Mouse (Mus musculus): ENCODE results near the gene 4930512M02Rik.
"Not testable (repeated sequence)": the region's sequence is repeated elsewhere in the genome, so short reads cannot be mapped to it uniquely, and the experiment has no call there.

4930512M02Rik gene

DNA sequence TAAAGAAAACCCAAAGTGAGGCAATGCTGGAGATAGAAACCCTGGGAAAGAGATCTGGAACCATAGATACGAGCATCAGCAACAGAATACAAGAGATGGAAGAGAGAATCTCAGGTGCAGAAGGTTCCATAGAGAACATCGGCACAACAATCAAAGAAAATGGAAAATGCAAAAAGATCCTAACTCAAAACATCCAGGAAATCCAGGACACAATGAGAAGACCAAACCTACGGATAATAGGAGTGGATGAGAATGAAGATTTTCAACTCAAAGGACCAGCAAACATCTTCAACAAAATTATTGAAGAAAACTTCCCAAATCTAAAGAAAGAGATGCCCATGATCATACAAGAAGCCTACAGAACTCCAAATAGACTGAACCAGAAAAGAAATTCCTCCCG is at the start of gene 4930512M02Rik:
Gene 4930512M02Rik, minus strand, starts transcription at position 101 of the 400 bp plus-strand sequence.
- in situ Hi-C loops (cut with MboI, MseI) = not testable (repeated sequence)

- in situ Hi-C loops (cut with MboI, MseI) = no loop called here
Measured at GRCm38 (mm10) chr11:11677165-11677564, 49.5 kb upstream of the 4930512M02Rik start.

- in situ Hi-C loops (cut with MboI, MseI) = no loop called here
Measured at GRCm38 (mm10) chr11:11676068-11676741, 48.6 kb upstream of the 4930512M02Rik start.

- in situ Hi-C loops (cut with MboI, MseI) = no loop called here
Measured at GRCm38 (mm10) chr11:11675063-11675462, 47.4 kb upstream of the 4930512M02Rik start.

- in situ Hi-C loops (cut with MboI, MseI) = no loop called here
Measured at GRCm38 (mm10) chr11:11672974-11673373, 45.3 kb upstream of the 4930512M02Rik start.

DNA sequence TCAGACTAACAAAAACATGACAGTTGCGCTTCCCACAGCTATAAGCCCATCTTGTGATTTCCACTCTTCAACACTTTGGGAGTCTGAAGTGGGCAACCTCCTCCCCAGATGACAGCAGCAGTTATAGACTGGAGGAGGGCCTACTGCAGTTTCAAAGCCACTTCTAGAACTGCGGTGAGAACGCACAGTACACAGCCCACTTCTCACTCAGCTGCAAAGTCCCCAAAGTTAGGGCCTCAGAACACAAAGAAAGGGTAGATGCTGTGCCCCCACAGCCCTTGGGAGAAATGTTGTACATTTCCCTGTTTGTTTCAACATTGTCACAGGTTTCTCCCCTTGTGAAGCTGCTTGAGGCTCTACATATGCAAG is 40.3 kb upstream of the 4930512M02Rik start:
- in situ Hi-C loops (cut with MboI, MseI) = no loop called here

DNA sequence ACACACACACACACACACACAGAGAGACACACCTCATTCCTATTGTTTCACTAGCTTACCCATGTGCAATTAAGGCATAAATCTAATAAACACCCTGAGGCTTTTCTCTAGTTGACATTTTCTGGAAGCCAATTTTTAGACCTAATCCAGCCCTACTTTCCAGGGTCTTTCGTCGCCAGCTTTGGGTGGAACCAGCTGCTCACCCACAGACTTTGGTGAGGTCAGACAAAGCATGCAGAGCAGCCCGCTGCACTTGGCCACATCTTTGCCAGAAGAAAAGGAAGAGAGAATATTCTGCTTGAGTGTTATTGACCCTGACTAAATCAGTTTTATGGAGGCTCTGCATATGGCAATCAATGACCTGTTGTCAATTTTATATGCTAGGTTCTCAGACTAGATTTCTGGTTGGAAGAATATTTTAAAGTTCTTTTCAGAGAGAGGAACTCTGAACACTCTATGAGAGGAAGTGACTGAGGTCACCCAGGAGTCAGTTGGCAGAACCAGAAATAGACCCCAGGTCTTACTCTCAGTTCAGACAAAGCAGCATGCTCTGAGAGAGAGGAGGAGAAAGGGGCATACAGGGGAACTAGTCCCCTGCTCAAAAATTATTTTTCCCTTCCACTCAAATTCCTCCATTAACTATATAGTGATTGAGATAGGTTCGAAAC is 39.8 kb upstream of the 4930512M02Rik start:
- in situ Hi-C loops (cut with MboI, MseI) = no loop called here

DNA sequence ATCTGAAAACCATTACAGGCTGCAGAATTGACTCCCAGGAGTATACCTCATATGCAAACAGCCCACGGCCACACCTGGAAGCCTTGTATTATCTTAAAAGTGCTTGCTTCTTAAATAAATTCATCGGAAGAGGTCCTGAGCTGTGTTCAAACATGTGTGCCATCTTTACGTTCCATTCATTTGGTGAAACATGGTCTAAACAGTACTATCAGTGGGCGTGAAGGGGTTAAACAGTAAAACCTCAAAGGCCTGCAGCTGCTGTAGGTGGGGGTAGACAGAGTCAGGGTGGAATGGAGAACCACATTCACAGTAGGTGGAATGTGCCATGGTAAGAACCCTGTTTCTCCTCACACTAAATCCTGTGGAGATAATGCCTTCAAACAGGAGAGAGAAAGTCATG is 33.0 kb upstream of the 4930512M02Rik start:
- in situ Hi-C loops (cut with MboI, MseI) = no loop called here

GRCm38 (mm10) chr11:11658834-11659233 is 31.2 kb upstream of the 4930512M02Rik start:
- in situ Hi-C loops (cut with MboI, MseI) = loop anchor here in 1 of 2 experiments (5.0 kb wide), 1 partner anchor 92 kb away; no protein-coding TSS in a partner anchor

GRCm38 (mm10) chr11:11657634-11658033 is 30.0 kb upstream of the 4930512M02Rik start:
- in situ Hi-C loops (cut with MboI, MseI) = loop anchor here in 1 of 2 experiments (5.0 kb wide), 1 partner anchor 90 kb away; no protein-coding TSS in a partner anchor

- in situ Hi-C loops (cut with MboI, MseI) = loop anchor here in 1 of 2 experiments (5.0 kb wide), 1 partner anchor 90 kb away; no protein-coding TSS in a partner anchor
Measured at GRCm38 (mm10) chr11:11656995-11657530, 29.4 kb upstream of the 4930512M02Rik start.

DNA sequence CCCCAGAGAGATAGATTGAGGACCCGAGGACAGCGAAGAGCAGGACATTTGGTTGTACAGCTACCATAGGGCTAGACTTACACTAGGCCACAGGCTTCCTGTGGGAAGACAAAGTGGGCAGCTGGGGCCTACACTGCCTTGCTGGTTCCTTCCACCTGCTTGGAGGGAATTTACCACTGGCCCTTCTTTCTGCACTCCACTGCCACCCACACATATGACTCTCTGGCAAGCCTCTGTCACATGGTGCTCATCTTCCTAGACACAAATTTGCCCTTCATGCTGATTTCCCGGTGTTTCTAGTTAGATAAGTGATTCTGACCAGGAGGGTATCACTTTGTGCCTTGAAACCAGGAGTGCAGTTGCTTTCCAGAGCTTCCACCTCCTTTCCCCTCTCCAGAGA is 28.8 kb upstream of the 4930512M02Rik start:
- in situ Hi-C loops (cut with MboI, MseI) = loop anchor here in 1 of 2 experiments (5.0 kb wide), 1 partner anchor 89 kb away; no protein-coding TSS in a partner anchor

DNA sequence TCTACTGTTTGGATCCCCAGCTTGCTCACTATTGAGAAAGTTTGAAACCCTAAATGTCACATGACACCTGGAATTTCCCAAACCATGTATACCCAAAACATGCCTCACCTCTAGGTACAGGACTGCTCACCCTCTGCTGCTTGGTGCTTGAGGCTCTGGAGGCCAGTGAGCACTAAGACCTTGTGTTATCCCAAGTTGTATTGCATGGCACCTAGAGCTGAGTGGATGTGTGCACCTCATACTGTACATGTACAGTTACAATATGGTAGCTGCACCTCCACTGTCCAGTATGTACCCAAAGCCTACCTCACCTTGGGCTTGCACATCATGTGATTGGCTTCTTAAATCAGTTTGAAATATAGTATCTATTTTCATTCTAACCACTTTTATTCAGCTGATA is 16.7 kb upstream of the 4930512M02Rik start:
- in situ Hi-C loops (cut with MboI, MseI) = loop anchor here (5.0 kb wide), 2 partner anchors 57 to 62 kb away; no protein-coding TSS in a partner anchor

GRCm38 (mm10) chr11:11624073-11624705 is 3.4 kb downstream of the 4930512M02Rik start:
- in situ Hi-C loops (cut with MboI, MseI) = no loop called here

DNA sequence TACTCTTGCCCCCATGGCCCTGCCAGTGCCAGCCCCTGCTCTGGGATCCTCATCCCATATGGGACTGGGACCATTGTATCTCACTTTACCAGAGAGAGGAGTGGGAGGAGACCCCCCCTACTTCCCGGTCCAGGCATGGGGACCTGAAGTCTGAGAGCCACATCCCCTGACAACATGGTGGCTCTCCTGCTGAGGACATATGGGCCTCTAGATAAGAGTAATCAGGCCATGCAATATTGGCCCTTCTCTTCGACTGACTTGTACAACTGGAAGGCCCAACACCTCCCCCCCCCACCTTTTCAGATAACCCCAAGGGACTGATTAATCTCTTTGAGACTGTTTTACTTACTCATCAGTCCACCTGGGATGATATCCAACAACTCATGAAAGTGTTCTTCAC is 18.4 kb downstream of the 4930512M02Rik start:
- in situ Hi-C loops (cut with MboI, MseI) = no loop called here

- in situ Hi-C loops (cut with MboI, MseI) = loop anchor here in 1 of 2 experiments (5.0 kb wide), 1 partner anchor 55 kb away; no protein-coding TSS in a partner anchor
Measured at GRCm38 (mm10) chr11:11587327-11587726, 40.3 kb downstream of the 4930512M02Rik start.

DNA sequence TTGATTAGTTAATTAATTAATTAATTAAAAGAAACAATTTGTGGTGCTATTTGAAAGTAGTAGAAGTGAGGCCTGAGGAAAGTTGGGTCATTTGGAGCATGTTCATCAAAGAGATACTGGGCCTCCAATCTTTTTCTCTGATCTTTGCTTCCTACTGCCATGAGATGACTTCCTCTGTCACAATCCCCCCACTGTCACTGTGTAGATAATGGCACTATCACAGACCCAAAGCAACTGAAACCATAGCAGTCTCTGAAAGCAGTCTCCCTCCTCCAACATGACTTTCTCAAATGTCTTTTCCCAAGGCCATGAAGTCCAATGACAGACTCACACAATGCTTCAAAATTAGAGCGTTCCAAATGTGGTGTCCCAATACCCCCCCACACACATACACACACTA is 41.2 kb downstream of the 4930512M02Rik start:
- in situ Hi-C loops (cut with MboI, MseI) = loop anchor here in 1 of 2 experiments (5.0 kb wide), 1 partner anchor 56 kb away; no protein-coding TSS in a partner anchor

DNA sequence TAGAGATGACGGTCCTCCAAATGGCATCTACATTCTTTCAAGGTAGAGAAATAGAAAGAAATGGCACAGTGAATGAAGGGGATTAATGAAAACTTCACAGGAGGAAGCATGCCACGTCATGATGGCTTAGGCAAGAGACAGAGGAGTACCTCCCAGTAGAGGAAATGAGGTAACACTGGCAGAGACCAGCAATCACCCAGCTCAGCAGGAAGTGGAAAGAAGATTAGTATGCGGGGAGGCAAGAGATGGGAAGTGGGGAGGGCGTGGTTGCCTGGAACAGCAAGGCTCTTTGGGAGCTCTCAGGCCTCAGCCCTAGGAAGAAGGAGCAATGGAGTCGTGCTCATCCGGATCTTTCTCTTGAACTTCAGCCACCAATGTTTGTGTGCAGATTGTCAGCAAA is 53.9 kb downstream of the 4930512M02Rik start:
- in situ Hi-C loops (cut with MboI, MseI) = no loop called here

GRCm38 (mm10) chr11:11570747-11571146 is 56.9 kb downstream of the 4930512M02Rik start:
- in situ Hi-C loops (cut with MboI, MseI) = no loop called here

GRCm38 (mm10) chr11:11569466-11570132 is 58.0 kb downstream of the 4930512M02Rik start:
- in situ Hi-C loops (cut with MboI, MseI) = loop anchor here (5.0 kb wide), 3 partner anchors 67 to 113 kb away; no protein-coding TSS in a partner anchor

DNA sequence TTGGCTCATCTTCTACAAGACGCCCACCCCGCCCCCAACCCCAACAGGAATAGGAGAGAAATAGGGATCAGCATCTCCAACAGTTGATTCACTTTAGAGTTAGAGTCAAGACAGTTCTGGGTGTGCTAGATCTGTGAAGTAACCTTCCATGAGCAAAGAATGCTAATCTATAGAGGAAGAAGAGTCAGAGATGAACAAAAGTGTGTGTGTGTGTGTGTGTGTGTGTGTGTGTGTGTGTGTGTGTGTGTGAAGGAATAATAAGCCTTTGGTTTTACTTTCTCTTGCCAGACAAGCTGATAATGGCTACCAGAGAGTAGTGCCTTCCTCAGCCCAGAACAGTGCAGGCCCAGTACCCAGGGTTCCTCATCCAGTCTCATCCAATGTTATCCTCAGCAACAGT is 59.6 kb downstream of the 4930512M02Rik start:
- in situ Hi-C loops (cut with MboI, MseI) = loop anchor here (5.0 kb wide), 3 partner anchors 66 to 114 kb away; no protein-coding TSS in a partner anchor

Data from T-helper 17 cell (primary cell).